ENCODE assay signal across 8 mouse cellular contexts in genomic region chr10:13861115-13861909, GRCm38 (mm10). TPM values are rescaled to one million over a fixed set of nuclear protein-coding genes. Genes with fewer than 3 reads are reported as not detected.
DNase-seq lines count a peak whose midpoint lies in the region; ATAC-seq lines count a peak whose summit lies in the region.

No protein-coding gene starts in this region.

- H3K9me3 ChIP-seq in limb, embryonic 10.5 days (replicated peaks) = no peaks in the 10 kb centered on the region
- H3K9me3 ChIP-seq in neural tube, embryonic 11.5 days (ENCODE audit: control insufficient read depth, low read length) = no peaks in the 10 kb centered on the region

- H3K36me3 ChIP-seq in limb, embryonic 10.5 days = no peaks in the 10 kb centered on the region
- H3K36me3 ChIP-seq in neural tube, embryonic 11.5 days (ENCODE audit: control insufficient read depth, insufficient read depth, low read length) = no peaks in the 10 kb centered on the region

- peaks cover 16% of the 10 kb centered on the region; the same call in 1 of the 2 replicates for H3K4me1 ChIP-seq in limb, embryonic 10.5 days
- H3K4me1 ChIP-seq in neural tube, embryonic 11.5 days (ENCODE audit: control insufficient read depth, insufficient read depth, low read length) = 0 out of 2 replicates have a peak, but pooled peaks cover 3% of the 10 kb centered on the region

- no peak overlapping the region for H3K27ac ChIP-seq in limb, embryonic 10.5 days
- peak overlapping the region; percentile 71 for H3K27ac ChIP-seq in neural tube, embryonic 11.5 days (ENCODE audit: low read depth, low read length)

- peak overlapping the region; percentile 28; the same call in 1 of the 2 replicates for H3K4me3 ChIP-seq in limb, embryonic 10.5 days
- no peak overlapping the region for H3K4me3 ChIP-seq in neural tube, embryonic 11.5 days (ENCODE audit: low read depth, low read length)

- peak overlapping the region; percentile 33 for H3K9ac ChIP-seq in neural tube, embryonic 11.5 days (ENCODE audit: low read length)

- DNase-seq in heart, adult 8-10 months (ENCODE audit: low spot score) = peak; percentile 18
- DNase-seq in heart, adult 9 months (ENCODE audit: low spot score in 2 of 2) = no peak
- peak; percentile 41 to 48 for DNase-seq in frontal cortex, postnatal 14 days (ENCODE audit: low spot score in 2 of 2)
- DNase-seq in kidney, adult 9 months = peak; percentile 43
- no peak for DNase-seq in limb, embryonic 10.5 days (ENCODE audit: low spot score)
- DNase-seq in neural tube, embryonic 11.5 days (ENCODE audit: low spot score) = peak; percentile 65
- no peak for DNase-seq in natural killer cell, adult 2 months (ENCODE audit: low spot score in 2 of 2)
- no peak for DNase-seq in ovary, postnatal 36 days (ENCODE audit: low spot score)

- no peaks in the 10 kb centered on the region for H3K27me3 ChIP-seq in limb, embryonic 10.5 days (ENCODE audit: low read depth, poor library complexity, severe bottlenecking)
- H3K27me3 ChIP-seq in neural tube, embryonic 11.5 days (ENCODE audit: control insufficient read depth, insufficient read depth, low read length) = no peaks in the 10 kb centered on the region

- peak overlapping the region; percentile 35 for H3K4me2 ChIP-seq in neural tube, embryonic 11.5 days (ENCODE audit: low read depth)

- WGBS in limb, embryonic 10.5 days = 32% methylated on average over 11 of the region's 11 CpGs
- 9% methylated on average over 11 of the region's 11 CpGs for WGBS in neural tube, embryonic 11.5 days

- peak; percentile 73 for ATAC-seq in neural tube, embryonic 11.5 days (ENCODE audit: insufficient read depth, low FRiP score, low TSS enrichment)

RNA-seq across cellular contexts. Expression of gene Aig1, which starts 7.5 kb away (rescaled TPM):
- total RNA-seq in heart, adult 8-10 months (2022) = 10 to 100 TPM; 58.1 to 65.1 (median 58.9) TPM
- polyA plus RNA-seq in limb, embryonic 10.5 days (2016; fragmentation: Nextera tagmentation; extraction: Ambion mirVana) = 10.4 and 11.2 TPM in 2 replicates
- 35.4 and 44.1 TPM in 2 replicates for polyA plus RNA-seq in neural tube, embryonic 11.5 days (2014; fragmentation: Nextera tagmentation; extraction: Ambion mirVana)

Comparison
In these comparisons a context has a peak if more than half of its experiments do, and no peak if none do; other contexts are left out.
1. DNase-seq: peak in heart, adult 8-10 months (single experiment), frontal cortex, postnatal 14 days (2 of 2), kidney, adult 9 months (single experiment) and neural tube, embryonic 11.5 days (single experiment); none in heart, adult 9 months (0 of 2), limb, embryonic 10.5 days (single experiment), natural killer cell, adult 2 months (0 of 2) and ovary, postnatal 36 days (single experiment).